8 mouse cellular contexts compared by ENCODE assay signal in the genomic region with DNA sequence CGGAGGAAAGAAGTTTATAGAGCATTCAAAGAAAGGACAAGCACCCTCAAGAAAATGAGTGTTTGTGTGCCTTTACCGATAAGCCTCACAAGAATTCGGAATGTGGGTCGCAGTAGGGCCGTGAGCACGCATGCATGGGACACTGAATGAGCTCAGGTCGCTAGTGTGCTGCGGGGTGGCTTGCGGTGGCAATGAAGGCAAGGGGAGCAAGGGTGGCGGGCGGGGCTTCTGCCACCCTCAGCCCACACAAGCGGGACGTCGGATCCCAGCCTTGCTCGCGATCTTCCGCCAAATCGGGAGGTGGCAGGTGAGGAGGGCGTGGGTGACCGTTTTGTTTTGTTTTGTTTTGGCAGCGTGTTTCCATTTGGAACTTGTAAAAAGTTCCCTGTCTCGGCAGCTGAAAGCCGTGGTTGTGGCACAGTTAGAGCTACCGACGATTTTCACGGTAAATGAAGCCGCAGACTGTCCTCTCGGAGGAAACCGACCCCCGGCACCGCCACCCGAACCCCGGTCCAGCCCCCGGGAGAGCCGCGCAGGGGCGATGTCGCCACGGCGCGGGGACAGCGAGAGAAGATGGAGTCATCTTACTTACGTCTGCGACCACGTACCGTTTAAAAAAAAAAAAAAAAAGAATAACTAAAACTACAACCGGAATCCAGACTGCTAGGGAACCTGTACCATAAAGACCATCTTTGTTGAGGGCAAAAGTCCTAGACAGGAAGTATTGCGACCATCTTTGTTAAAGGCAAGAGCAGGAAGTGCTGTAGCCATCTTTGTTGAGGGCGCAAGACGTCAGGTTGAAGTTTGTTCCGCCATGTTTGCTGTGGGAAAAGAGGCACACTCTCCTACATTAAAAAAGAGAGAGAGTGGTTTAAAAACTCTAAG. TPM values are rescaled to one million over a fixed set of nuclear protein-coding genes. Genes with fewer than 3 reads are reported as not detected.
DNase-seq lines count a peak whose midpoint lies in the region; ATAC-seq and TF ChIP-seq lines count a peak whose summit lies in the region.

Cradd (minus strand) TSS at position 741 of the 885 bp plus-strand sequence.

- peak; percentile 96 for DNase-seq in 3T3-L1 (ENCODE audit: low read depth, low spot score)
- peak; percentile 43 to 52 for DNase-seq in adrenal gland, postnatal 4 days (ENCODE audit: low spot score in 2 of 2)
- DNase-seq in embryonic facial prominence, embryonic 14.5 days (ENCODE audit: low spot score) = peak; percentile 98
- peak; percentile 87 to 89 for DNase-seq in heart, adult 2 months
- peak; percentile 94 to 95 for DNase-seq in kidney, adult 8-10 months
- peak; percentile 52 to 74 for DNase-seq in spleen, postnatal 14 days (ENCODE audit: low spot score in 2 of 2)

- no peaks in the 10 kb centered on the region for H3K79me2 ChIP-seq in heart, adult 2 months (replicated peaks; ENCODE audit: control insufficient read depth, insufficient read depth, low read length)

- peak within 1 kb of the TSS; percentile 98 for H3K27ac ChIP-seq in embryonic facial prominence, embryonic 14.5 days (replicated peaks; ENCODE audit: low read depth, low read length)
- H3K27ac ChIP-seq in heart, adult 2 months = peak within 1 kb of the TSS; percentile 95
- peak within 1 kb of the TSS; percentile 94 for H3K27ac ChIP-seq in limb, embryonic 13.5 days
- H3K27ac ChIP-seq in midbrain, embryonic 16.5 days (ENCODE audit: low read length) = peak within 1 kb of the TSS; percentile 97

- H3K4me3 ChIP-seq in embryonic facial prominence, embryonic 14.5 days (ENCODE audit: low read depth, low read length) = peak within 1 kb of the TSS; percentile 65
- peak within 1 kb of the TSS; percentile 82 for H3K4me3 ChIP-seq in heart, adult 2 months
- peak within 1 kb of the TSS; percentile 66 for H3K4me3 ChIP-seq in limb, embryonic 13.5 days
- H3K4me3 ChIP-seq in midbrain, embryonic 16.5 days (ENCODE audit: low read depth, low read length) = peak within 1 kb of the TSS; percentile 68

- 0 out of 2 replicates have a peak, but pooled peaks have one; percentile 8 for TF ChIP-seq CTCF in heart, adult 2 months (IDR thresholded peaks at IDR 0.05)

- no peaks in the 10 kb centered on the region for H3K9me3 ChIP-seq in embryonic facial prominence, embryonic 14.5 days (ENCODE audit: control insufficient read depth, low read length)
- H3K9me3 ChIP-seq in limb, embryonic 13.5 days = no peaks in the 10 kb centered on the region; the same call in 1 of the 2 replicates
- no peaks in the 10 kb centered on the region for H3K9me3 ChIP-seq in midbrain, embryonic 16.5 days (replicated peaks; ENCODE audit: control insufficient read depth, low read length, poor library complexity, severe bottlenecking)

- no peaks in the 10 kb centered on the region for H3K36me3 ChIP-seq in embryonic facial prominence, embryonic 14.5 days (ENCODE audit: control insufficient read depth, insufficient read depth, low read length)
- no peaks in the 10 kb centered on the region; the same call in 1 of the 2 replicates for H3K36me3 ChIP-seq in heart, adult 2 months (ENCODE audit: control insufficient read depth, insufficient read depth, low read length)
- H3K36me3 ChIP-seq in limb, embryonic 13.5 days = no peaks in the 10 kb centered on the region
- no peaks in the 10 kb centered on the region for H3K36me3 ChIP-seq in midbrain, embryonic 16.5 days (ENCODE audit: control insufficient read depth, insufficient read depth, low read length)

- whole genome bisulfite sequencing in embryonic facial prominence, embryonic 14.5 days = under 1% methylated on average over 49 of the region's 51 CpGs
- WGBS in heart, adult 2 months = under 1% methylated on average over 51 of the region's 51 CpGs
- under 1% methylated on average over 51 of the region's 51 CpGs for WGBS in limb, embryonic 13.5 days
- WGBS in midbrain, embryonic 16.5 days = under 1% methylated on average over 51 of the region's 51 CpGs

- ATAC-seq in embryonic facial prominence, embryonic 14.5 days (ENCODE audit: low read depth) = peak; percentile 92
- ATAC-seq in limb, embryonic 13.5 days (ENCODE audit: low FRiP score, low read depth) = peak; percentile 90
- peak; percentile 91 for ATAC-seq in midbrain, embryonic 16.5 days

- H3K4me1 ChIP-seq in embryonic facial prominence, embryonic 14.5 days (ENCODE audit: control insufficient read depth, insufficient read depth, low read length) = peaks cover 9% of the 10 kb centered on the region
- H3K4me1 ChIP-seq in heart, adult 2 months (ENCODE audit: control insufficient read depth, insufficient read depth, low read length) = peaks cover 11% of the 10 kb centered on the region
- H3K4me1 ChIP-seq in limb, embryonic 13.5 days = peaks cover 17% of the 10 kb centered on the region
- H3K4me1 ChIP-seq in midbrain, embryonic 16.5 days (ENCODE audit: control insufficient read depth, insufficient read depth, low read length) = peaks cover 15% of the 10 kb centered on the region

- H3K4me2 ChIP-seq in embryonic facial prominence, embryonic 14.5 days (ENCODE audit: low read depth, low read length) = peak within 1 kb of the TSS; percentile 86
- H3K4me2 ChIP-seq in limb, embryonic 13.5 days (replicated peaks) = peak within 1 kb of the TSS; percentile 75
- H3K4me2 ChIP-seq in midbrain, embryonic 16.5 days (ENCODE audit: low read length) = peak within 1 kb of the TSS; percentile 71

- H3K27me3 ChIP-seq in embryonic facial prominence, embryonic 14.5 days (replicated peaks; ENCODE audit: control insufficient read depth, insufficient read depth, low read length) = no peaks in the 10 kb centered on the region
- no peaks in the 10 kb centered on the region for H3K27me3 ChIP-seq in heart, adult 2 months (ENCODE audit: control insufficient read depth, insufficient read depth, low read length)
- no peaks in the 10 kb centered on the region for H3K27me3 ChIP-seq in limb, embryonic 13.5 days
- H3K27me3 ChIP-seq in midbrain, embryonic 16.5 days (ENCODE audit: control insufficient read depth, insufficient read depth, low read depth, low read length) = no peaks in the 10 kb centered on the region

- H3K9ac ChIP-seq in embryonic facial prominence, embryonic 14.5 days (ENCODE audit: low read depth, low read length) = peak within 1 kb of the TSS; percentile 87
- peak within 1 kb of the TSS; percentile 72 for H3K9ac ChIP-seq in heart, adult 2 months (ENCODE audit: low read depth, low read length)
- H3K9ac ChIP-seq in limb, embryonic 13.5 days = peak within 1 kb of the TSS; percentile 80
- peak within 1 kb of the TSS; percentile 80 for H3K9ac ChIP-seq in midbrain, embryonic 16.5 days (ENCODE audit: low read depth, low read length)

- peak; percentile 75 for TF ChIP-seq POLR2A in heart, adult 2 months (IDR thresholded peaks at IDR 0.05; ENCODE audit: insufficient read depth, low read depth, low read length)

- intact Hi-C loops in heart, adult 2 months (cut with DNase I) = loop anchor here (2.0 to 5.0 kb wide), 3 partner anchors 65 to 331 kb away; no protein-coding TSS in a partner anchor

- TF ChIP-seq EP300 in heart, adult 2 months (IDR thresholded peaks at IDR 0.05; ENCODE audit: insufficient read depth, low read depth, low read length) = peak; percentile 92

RNA-seq across cellular contexts. Expression of gene Cradd, which starts in this region (rescaled TPM):
- total RNA-seq in adrenal gland, postnatal 4 days (2021) = 10 to 100 TPM; 13.0 to 14.0 TPM
- polyA plus RNA-seq in embryonic facial prominence, embryonic 14.5 days (2014; fragmentation: Nextera tagmentation; extraction: Ambion mirVana) = 10.4 and 11.0 TPM in 2 replicates
- 10 to 100 TPM in 1 of 2 experiments, 1 to 10 TPM in 1; 9.9 to 10.3 TPM for total RNA-seq in heart, adult 2 months (2021)
- 15.1 and 15.7 TPM in 2 replicates for polyA plus RNA-seq in heart, adult 2 months (2012; rRNA removed)
- 9.7 and 11.4 TPM in 2 replicates for polyA plus RNA-seq in limb, embryonic 13.5 days (2015; fragmentation: Nextera tagmentation; extraction: Ambion mirVana)
- polyA plus RNA-seq in midbrain, embryonic 16.5 days (2015; fragmentation: Nextera tagmentation; extraction: Ambion mirVana) = 10.6 and 11.1 TPM in 2 replicates

Comparison
In these comparisons a context has a peak if more than half of its experiments do, and no peak if none do; other contexts are left out.
1. Peak in every context shown above with its lines: DNase-seq, ATAC-seq, H3K4me3 ChIP-seq and H3K27ac ChIP-seq.
2. DNase-seq: peak in every context shown above with its lines; median percentile 98 in embryonic facial prominence, embryonic 14.5 days; 96 in 3T3-L1; 94 in kidney, adult 8-10 months; 88 in heart, adult 2 months; 63 in spleen, postnatal 14 days; 48 in adrenal gland, postnatal 4 days.